ENCODE assay signal across 8 mouse cellular contexts in genomic region chr3:116662463-116662863, GRCm38 (mm10). TPM values are rescaled to one million over a fixed set of nuclear protein-coding genes. Genes with fewer than 3 reads are reported as not detected.
DNase-seq lines count a peak whose midpoint lies in the region; ATAC-seq lines count a peak whose summit lies in the region.

Mfsd14a (minus strand) TSS chr3:116662677.

- H3K36me3 ChIP-seq in hindbrain, embryonic 16.5 days (ENCODE audit: control insufficient read depth, insufficient read depth, low read length): no peaks in the 10 kb centered on the region
- no peaks in the 10 kb centered on the region for H3K36me3 ChIP-seq in macrophage (ENCODE audit: inconsistent target)

- H3K4me1 ChIP-seq in hindbrain, embryonic 16.5 days (ENCODE audit: control insufficient read depth, insufficient read depth, low read depth, low read length): peaks cover 26% of the 10 kb centered on the region

- under 1% methylated on average over 39 of the region's 39 CpGs for WGBS in hindbrain, embryonic 16.5 days
- 0% methylated on average over 37 of the region's 39 CpGs for WGBS in macrophage (ENCODE audit: missing documents)

- no peaks in the 10 kb centered on the region for H3K27me3 ChIP-seq in hindbrain, embryonic 16.5 days (replicated peaks; ENCODE audit: control insufficient read depth, insufficient read depth, low read length)

- H3K4me3 ChIP-seq in hindbrain, embryonic 16.5 days (ENCODE audit: low read length): peak within 1 kb of the TSS; percentile 100
- H3K4me3 ChIP-seq in macrophage (ENCODE audit: inconsistent target): peak within 1 kb of the TSS; percentile 71

- DNase-seq in WW6 (ENCODE audit: low read depth, low spot score): peak; percentile 88
- peak; percentile 92 to 98 for DNase-seq in cerebellum, postnatal 4 days (ENCODE audit: low spot score in 2 of 2)
- peak; percentile 99 for DNase-seq in gastrocnemius, adult 18-20 months (ENCODE audit: low spot score)
- peak; percentile 99 for DNase-seq in left cerebral cortex, adult 18-20 months (ENCODE audit: low spot score in 2 of 2)
- DNase-seq in right cerebral cortex, adult 18-20 months: peak; percentile 99
- peak; percentile 98 for DNase-seq in urinary bladder, postnatal 10 days (ENCODE audit: low spot score)

- H3K79me2 ChIP-seq in macrophage (ENCODE audit: inconsistent target): peaks cover 44% of the 10 kb centered on the region

- peak within 1 kb of the TSS; percentile 97 for H3K27ac ChIP-seq in hindbrain, embryonic 16.5 days (ENCODE audit: low read depth, low read length)
- peak within 1 kb of the TSS; percentile 61 for H3K27ac ChIP-seq in macrophage

- peak within 1 kb of the TSS; percentile 99 for H3K9ac ChIP-seq in hindbrain, embryonic 16.5 days (ENCODE audit: low read depth, low read length)

- ATAC-seq in hindbrain, embryonic 16.5 days: peak; percentile 99

- H3K4me2 ChIP-seq in hindbrain, embryonic 16.5 days (ENCODE audit: low read length): peak within 1 kb of the TSS; percentile 73

- H3K9me3 ChIP-seq in hindbrain, embryonic 16.5 days (ENCODE audit: control insufficient read depth, low read length): no peaks in the 10 kb centered on the region

RNA-seq across cellular contexts. Expression of gene Mfsd14a, which starts in this region (rescaled TPM):
- total RNA-seq in gastrocnemius, adult 18-20 months (2021): 10 to 100 TPM; 10.5 to 11.0 TPM
- polyA plus RNA-seq in hindbrain, embryonic 16.5 days (2015; fragmentation: Nextera tagmentation; extraction: Ambion mirVana): 64.6 and 68.2 TPM in 2 replicates
- 10 to 100 TPM; 52.7 to 57.1 TPM for total RNA-seq in left cerebral cortex, adult 18-20 months (2021)
- total RNA-seq in macrophage (2018; cell fraction: chromatin; rRNA removed): 100 to 1,000 TPM in 2 of 26 experiments, 10 to 100 TPM in 24; 44.1 to 106 (median 79.4) TPM
- total RNA-seq in macrophage (2018; cell fraction: cytosol; rRNA removed): 10 to 100 TPM; 38.9 to 55.1 (median 47.3) TPM
- 10 to 100 TPM; 44.6 to 94.0 (median 66.0) TPM for total RNA-seq in macrophage (2018; cell fraction: nucleus; rRNA removed)
- 40.3 to 52.4 TPM (median 44.3 TPM) in 3 replicates for polyA plus RNA-seq in macrophage (2018)

Comparison
In these comparisons a context has a peak if more than half of its experiments do, and no peak if none do; other contexts are left out.
1. Peak in every context shown above with its lines: DNase-seq, ATAC-seq, H3K4me3 ChIP-seq and H3K27ac ChIP-seq.
2. RNA of gene Mfsd14a (total RNA-seq): 52.7 to 57.1 TPM in left cerebral cortex, adult 18-20 months; 10.5 to 11.0 TPM in gastrocnemius, adult 18-20 months; every median in the first group is over 4 times any median in the second.